Mouse (Mus musculus) hindbrain, postnatal 0 days (tissue): ENCODE measurements at regions not wholly inside any gene's neighbourhood (a gene's known extent, or its start where the extent isn't known, plus 50 kb on each side); places are given as distances from the start of the nearest gene placed in this dataset.

Source experiments
- ATAC-seq: fragments of 200-750 bp; cut with Nextera tagmentation; 2 replicates; pipeline ENCODE4 v1.8.0; 2017; ENCODE audit warnings: mild to moderate bottlenecking, moderate TSS enrichment, moderate library complexity
- DNase-seq: peaks from one replicate; pipeline ENCODE4 v3.0.0-alpha.2; 2015; ENCODE audit warnings: low spot score
- H3K27ac ChIP-seq: fragments of 300-500 bp; sonication (generic); 2 replicates; pipeline ENCODE4 v1.5.1; 2014; ENCODE audit warnings: mild to moderate bottlenecking
- H3K27me3 ChIP-seq: fragments of 300-500 bp; sonication (generic); 2 replicates; pipeline ENCODE4 v1.6.1; 2014; ENCODE audit warnings: low read length, mixed read lengths; ENCODE audit not compliant: insufficient read depth
- H3K36me3 ChIP-seq: fragments of 300-500 bp; sonication (generic); 2 replicates; pipeline ENCODE4 v1.6.1; 2014; ENCODE audit warnings: low read length, mixed read lengths; ENCODE audit not compliant: insufficient read depth
- H3K4me1 ChIP-seq: fragments of 300-500 bp; sonication (generic); 2 replicates; pipeline ENCODE4 v1.6.1; 2014; ENCODE audit warnings: antibody characterized with exemption, low read length, mixed read lengths; ENCODE audit not compliant: insufficient read depth
- H3K4me2 ChIP-seq: fragments of 300-500 bp; sonication (generic); 2 replicates; pipeline ENCODE4 v1.6.1; 2014; ENCODE audit warnings: low read depth, mild to moderate bottlenecking, low read length, moderate library complexity, mixed read lengths
- H3K4me3 ChIP-seq: fragments of 300-500 bp; sonication (generic); 2 replicates; pipeline ENCODE4 v1.5.1; 2014; ENCODE audit warnings: low read length
- H3K9ac ChIP-seq: fragments of 300-500 bp; sonication (generic); replicated peaks from 2 replicates; pipeline ENCODE4 v1.6.1; 2014; ENCODE audit warnings: mild to moderate bottlenecking, low read length, moderate library complexity, mixed read lengths
- H3K9me3 ChIP-seq: fragments of 300-500 bp; sonication (generic); 2 replicates; pipeline ENCODE4 v1.6.1; 2016; ENCODE audit warnings: low read length, mixed read lengths
- CTCF ChIP-seq: IDR thresholded peaks from 2 replicates; pipeline ENCODE4 v1.5.1; 2016; ENCODE audit warnings: antibody characterized with exemption, control low read depth, low read depth
- WGBS: fragments of 180-500 bp; shearing (Covaris S2); extraction: QIAGEN DNeasy Blood & Tissue Kit; methylation state at CpG from one replicate; pipeline ENCODE4 v1.1.7; 2014; 5-methylcytosine and 5-hydroxymethylcytosine counted together

GRCm38 (mm10) chr15:19175470-19175869, 356.7 kb downstream of the Cdh10 start:
- H3K9ac ChIP-seq = no peak overlapping the region
- no peaks in the 10 kb centered on the region; the same call in 1 of the 2 replicates for H3K9me3 ChIP-seq
- no peak overlapping the region for H3K4me3 ChIP-seq
- H3K4me2 ChIP-seq = no peak overlapping the region
- no peaks in the 10 kb centered on the region for H3K36me3 ChIP-seq
- WGBS = 79% methylated on average over 4 of the region's 4 CpGs
- no peak for TF ChIP-seq CTCF
- DNase-seq = no peak
- no peaks in the 10 kb centered on the region for H3K4me1 ChIP-seq
- no peak for ATAC-seq
- H3K27ac ChIP-seq = no peak overlapping the region
- H3K27me3 ChIP-seq = no peaks in the 10 kb centered on the region
